Mouse (Mus musculus) cerebellum, adult 2 months (tissue): ENCODE results near the gene U2surp. TPM values are rescaled to one million over a fixed set of nuclear protein-coding genes. Genes with fewer than 3 reads are reported as not detected.
"Not testable (repeated sequence)": the region's sequence is repeated elsewhere in the genome, so short reads cannot be mapped to it uniquely, and the experiment has no call there.

Experiments used
- DNase-seq, 2 experiments: peaks; one replicate each; pipeline ENCODE4 v3.0.0; 2021
- H3K27ac ChIP-seq: fragments of 200-500 bp; 2 replicates; pipeline ENCODE4 v1.5.1; 2012; ENCODE audit warnings: low read length, control low read depth, inconsistent platforms; ENCODE audit not compliant: insufficient read depth
- H3K27me3 ChIP-seq: fragments of 200-500 bp; 2 replicates; pipeline ENCODE4 v1.6.1; 2012; ENCODE audit warnings: inconsistent platforms, mild to moderate bottlenecking, low read length, moderate library complexity; ENCODE audit not compliant: control insufficient read depth, insufficient read depth
- H3K4me1 ChIP-seq: fragments of 200-500 bp; 2 replicates; pipeline ENCODE4 v1.6.1; 2011; ENCODE audit warnings: low read length; ENCODE audit not compliant: control insufficient read depth, insufficient read depth
- H3K4me3 ChIP-seq: fragments of 200-500 bp; replicated peaks from 2 replicates; pipeline ENCODE3; 2011; ENCODE audit warnings: mild to moderate bottlenecking, low read depth, low read length, control low read depth; ENCODE audit not compliant: insufficient read depth
- CTCF ChIP-seq: fragments of 200-500 bp; IDR thresholded peaks from 2 replicates; pipeline ENCODE4 v1.5.1; 2011; ENCODE audit warnings: low read depth, mild to moderate bottlenecking, control low read depth, low read length, moderate library complexity, borderline replicate concordance; ENCODE audit not compliant: insufficient read depth
- POLR2A ChIP-seq: fragments of 200-500 bp; IDR thresholded peaks from 2 replicates; pipeline ENCODE4 v1.6.1; 2011; ENCODE audit warnings: low read length, control low read depth, borderline replicate concordance; ENCODE audit not compliant: insufficient read depth
- WGBS: fragments of 180-500 bp; shearing (Covaris S2); methylation state at CpG from one replicate; pipeline ENCODE4 v1.1.7; 2018; 5-methylcytosine and 5-hydroxymethylcytosine counted together
- polyA plus RNA-seq: library from polyadenylated mRNA; depleted of rRNA; stranded (reverse); fragments of >200 nt; gene quantifications from 2 replicates; pipeline ENCODE4 v1.2.3, GENCODE M21; 2012

Gene U2surp
- polyA plus RNA-seq, 1 experiment: 28.4 TPM

GRCm38 (mm10) chr9:95525376-95525775 is 13.6 kb upstream of the U2surp start:
- 16% methylated on average over 6 of the region's 6 CpGs for WGBS
- peaks cover 11% of the 10 kb centered on the region for H3K4me1 ChIP-seq
- TF ChIP-seq POLR2A (no peak), CTCF (no peak)
- H3K4me3 ChIP-seq: no peak overlapping the region
- no peaks in the 10 kb centered on the region for H3K27me3 ChIP-seq
- DNase-seq: no peak
- H3K27ac ChIP-seq: peak overlapping the region; percentile 58

GRCm38 (mm10) chr9:95522561-95522960 is 10.8 kb upstream of the U2surp start:
- Histone ChIP-seq H3K4me3 (no peak overlapping the region), H3K27ac (no peak overlapping the region), H3K4me1 (peaks cover 9% of the 10 kb centered on the region), H3K27me3 (no peaks in the 10 kb centered on the region)
- WGBS: 93% methylated on average over 2 of the region's 2 CpGs
- no peak for DNase-seq
- TF ChIP-seq POLR2A: no peak
- no peak for TF ChIP-seq CTCF

- TF ChIP-seq CTCF (no peak), POLR2A (no peak)
- Histone ChIP-seq H3K27ac (no peak overlapping the region), H3K4me3 (no peak overlapping the region), H3K4me1 (peaks cover 7% of the 10 kb centered on the region; the same call in 1 of the 2 replicates), H3K27me3 (no peaks in the 10 kb centered on the region)
- DNase-seq: no peak
- WGBS: 58% methylated on average over 10 of the region's 10 CpGs
These were observed 9.8 kb upstream of the U2surp start for GRCm38 (mm10) chr9:95521566-95521965.

DNA sequence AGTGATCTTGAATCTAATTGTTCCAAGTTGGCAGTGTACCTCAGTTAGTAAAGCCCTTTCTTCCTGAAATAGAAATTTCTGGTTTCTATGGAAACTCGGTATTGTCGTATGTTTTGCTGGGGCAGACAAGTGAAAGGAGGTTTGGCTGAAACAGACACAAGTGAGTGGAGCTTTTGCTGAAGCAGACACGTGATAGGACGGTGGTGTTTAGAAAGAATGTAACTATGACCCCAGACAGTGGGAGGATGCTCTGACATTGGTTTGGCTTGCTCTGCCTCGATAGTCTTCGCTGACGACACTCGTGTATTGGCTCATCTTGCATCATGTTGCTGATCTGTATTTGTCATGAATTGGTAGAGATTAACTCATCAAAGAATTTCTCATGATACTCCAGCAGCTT is 9.2 kb upstream of the U2surp start:
- H3K27ac ChIP-seq: no peak overlapping the region
- DNase-seq: no peak
- TF ChIP-seq CTCF: no peak
- no peak for TF ChIP-seq POLR2A
- WGBS: 87% methylated on average over 8 of the region's 8 CpGs
- no peak overlapping the region for H3K4me3 ChIP-seq
- H3K4me1 ChIP-seq: peaks cover 5% of the 10 kb centered on the region; the same call in 1 of the 2 replicates
- no peaks in the 10 kb centered on the region for H3K27me3 ChIP-seq

DNA sequence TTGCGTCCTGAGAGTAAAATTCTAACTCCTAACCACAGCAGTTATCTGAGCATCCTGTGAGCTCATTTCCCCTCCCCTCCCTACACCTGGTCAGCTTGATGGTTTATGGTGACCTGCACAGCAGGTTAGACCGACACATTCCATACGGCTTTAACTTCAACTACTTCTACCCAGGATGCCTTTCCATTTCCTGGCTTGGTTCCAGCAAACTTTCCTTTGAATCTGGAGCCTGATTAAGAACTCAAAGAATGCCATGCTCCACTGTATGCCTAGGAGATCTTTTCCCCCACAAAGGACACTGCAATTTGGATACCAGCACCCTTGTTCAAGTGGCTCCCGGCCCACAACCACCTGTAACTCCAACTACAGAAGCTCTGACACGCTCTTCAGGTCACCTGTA is 8.8 kb upstream of the U2surp start:
- H3K4me1 ChIP-seq: peaks cover 3% of the 10 kb centered on the region; the same call in 1 of the 2 replicates
- DNase-seq: no peak
- 82% methylated on average over 5 of the region's 5 CpGs for WGBS
- H3K4me3 ChIP-seq: no peak overlapping the region
- H3K27me3 ChIP-seq: no peaks in the 10 kb centered on the region
- TF ChIP-seq POLR2A: no peak
- TF ChIP-seq CTCF: no peak
- no peak overlapping the region for H3K27ac ChIP-seq

DNA sequence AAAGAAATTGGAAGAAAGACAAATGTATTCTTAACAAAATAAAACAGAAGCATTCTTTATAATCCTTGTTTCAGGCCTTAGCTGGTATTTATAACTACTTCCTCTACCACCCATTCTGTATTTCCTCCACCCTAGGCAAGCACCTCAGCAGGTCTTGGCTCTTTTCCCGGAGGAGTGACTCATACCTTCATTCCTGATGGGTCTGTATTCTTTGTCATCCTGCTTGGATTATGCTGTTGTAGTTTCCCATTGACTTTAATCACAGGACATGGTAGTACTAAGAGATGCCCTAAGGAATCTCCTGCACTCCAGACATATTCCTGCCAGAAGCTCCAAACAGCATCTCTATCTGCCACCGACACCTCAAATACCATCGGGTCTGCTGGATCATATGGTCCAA is 2.6 kb upstream of the U2surp start:
- H3K4me1 ChIP-seq, H3K27ac ChIP-seq, H3K4me3 ChIP-seq, H3K27me3 ChIP-seq: not testable (repeated sequence)
- WGBS: 67% methylated on average over 3 of the region's 3 CpGs
- DNase-seq: peak; percentile 48 to 80

GRCm38 (mm10) chr9:95513776-95514175 is 2.0 kb upstream of the U2surp start:
- DNase-seq: no peak
- TF ChIP-seq POLR2A: no peak
- TF ChIP-seq CTCF: no peak
- peaks cover 3% of the 10 kb centered on the region; the same call in 1 of the 2 replicates for H3K4me1 ChIP-seq
- 97% methylated on average over 2 of the region's 2 CpGs for WGBS
- no peak overlapping the region for H3K4me3 ChIP-seq
- no peak overlapping the region for H3K27ac ChIP-seq
- H3K27me3 ChIP-seq: no peaks in the 10 kb centered on the region

DNA sequence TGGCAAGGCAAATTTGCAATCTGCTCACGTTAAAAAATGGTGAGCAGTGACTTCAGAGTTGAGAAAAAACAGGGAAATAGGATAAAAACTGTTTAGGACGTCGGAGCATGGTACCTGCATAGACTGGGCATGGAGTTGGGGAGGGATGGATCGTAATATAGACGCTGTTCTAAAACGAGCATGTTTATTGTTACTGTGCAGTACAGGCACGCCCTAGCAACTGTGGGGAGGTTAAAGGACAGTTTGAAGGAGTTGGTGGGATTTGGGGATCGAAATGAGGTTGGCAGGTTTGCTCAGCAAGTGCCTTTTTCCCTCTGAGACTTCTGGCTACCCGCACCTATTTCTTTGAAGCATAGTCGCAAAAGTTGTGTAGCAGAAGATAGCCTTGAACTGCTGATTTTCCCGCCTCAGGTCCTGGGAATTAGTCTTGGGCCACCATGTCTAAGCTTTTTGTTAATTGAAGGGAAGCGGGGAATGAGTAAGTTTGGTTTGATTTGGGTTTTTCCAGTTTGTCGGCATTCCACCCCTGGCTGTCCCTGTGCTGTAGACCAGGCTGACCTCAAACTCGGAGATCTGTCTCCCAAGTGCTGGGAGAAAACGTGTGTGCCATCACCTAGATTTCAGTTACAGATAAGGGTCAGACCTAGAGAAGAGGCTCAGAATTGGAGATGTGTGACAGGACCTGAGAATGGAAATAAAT is 685 bp upstream of the U2surp start:
- no peaks in the 10 kb centered on the region for H3K27me3 ChIP-seq
- DNase-seq: peak in 1 of 2 experiments; percentile 38
- peaks cover 3% of the 10 kb centered on the region; the same call in 1 of the 2 replicates for H3K4me1 ChIP-seq
- 15% methylated on average over 15 of the region's 15 CpGs for WGBS
- H3K4me3 ChIP-seq: peak overlapping the region; percentile 74
- H3K27ac ChIP-seq: peak overlapping the region; percentile 87
- TF ChIP-seq POLR2A (no peak), CTCF (no peak)
